Mouse (Mus musculus) macrophage (primary cell): ENCODE data around the gene Cdc14b. TPM values are rescaled to one million over a fixed set of nuclear protein-coding genes. Genes with fewer than 3 reads are reported as not detected.

Experiments used
- H3K27ac ChIP-seq: fragments of 350-480 bp; formaldehyde crosslinking; 2 replicates; pipeline ENCODE4 v1.9.0; 2021
- H3K36me3 ChIP-seq: fragments of 350-480 bp; formaldehyde crosslinking; 2 replicates; pipeline ENCODE4 v1.9.0; 2021; ENCODE audit errors: inconsistent target
- H3K4me3 ChIP-seq: fragments of 350-480 bp; formaldehyde crosslinking; 2 replicates; pipeline ENCODE4 v1.9.0; 2021; ENCODE audit errors: inconsistent target
- H3K79me2 ChIP-seq: fragments of 350-480 bp; formaldehyde crosslinking; 2 replicates; pipeline ENCODE4 v1.9.0; 2021; ENCODE audit errors: inconsistent target
- WGBS: methylation state at CpG from one replicate; pipeline ENCODE4 v1.1.7; 2026; ENCODE audit warnings: inconsistent platforms; ENCODE audit not compliant: missing documents; 5-methylcytosine and 5-hydroxymethylcytosine counted together
- polyA plus RNA-seq: library from polyadenylated mRNA; stranded (reverse); fragments of 250-400 nt; gene quantifications from 3 replicates; pipeline ENCODE4 v1.2.4, GENCODE M21; 2018; ENCODE audit warnings: inconsistent platforms
- total RNA-seq, 78 experiments: library from RNA; depleted of rRNA; stranded (reverse); fragments of 250-400 nt; gene quantifications; 1 replicate in 9 of 78; 2 replicates in 24 of 78; 3 replicates in 43 of 78; 4 replicates in 2 of 78; pipeline ENCODE4 v1.2.4; 2018; ENCODE audit warnings: inconsistent platforms in 56 of 78

Cdc14b gene
- total RNA-seq (2018; cell fraction: chromatin; rRNA removed): 10 to 100 TPM; 10.4 to 46.3 (median 25.4) TPM
- total RNA-seq (2018; cell fraction: cytosol; rRNA removed): 10 to 100 TPM in 10 of 26 experiments, 1 to 10 TPM in 16; 3.8 to 15.6 (median 7.4) TPM
- total RNA-seq (2018; cell fraction: nucleus; rRNA removed): 10 to 100 TPM in 21 of 26 experiments, 1 to 10 TPM in 5; 5.0 to 38.0 (median 13.8) TPM
- 5.6 to 8.3 TPM (median 7.6 TPM) in 3 replicates for polyA plus RNA-seq

- no peaks in the 10 kb centered on the region for H3K36me3 ChIP-seq
- H3K79me2 ChIP-seq: no peaks in the 10 kb centered on the region
- 6% methylated on average over 57 of the region's 57 CpGs for WGBS
- H3K4me3 ChIP-seq: peak within 1 kb of the TSS; percentile 45
- H3K27ac ChIP-seq: no peak within 1 kb of the TSS
These were observed at the start of gene Cdc14b for GRCm38 (mm10) chr13:64274879-64275753. TSS of gene Cdc14b (minus strand) at chr13:64275290.

GRCm38 (mm10) chr13:64322561-64323281 is 47.6 kb upstream of the Cdc14b start:
- WGBS: 92% methylated on average over 8 of the region's 8 CpGs
- H3K36me3 ChIP-seq: no peaks in the 10 kb centered on the region
- H3K79me2 ChIP-seq: no peaks in the 10 kb centered on the region
- H3K27ac ChIP-seq: no peak overlapping the region
- H3K4me3 ChIP-seq: no peak overlapping the region

- Histone ChIP-seq H3K36me3 (no peaks in the 10 kb centered on the region), H3K27ac (no peak overlapping the region), H3K4me3 (no peak overlapping the region), H3K79me2 (no peaks in the 10 kb centered on the region)
- 77% methylated on average over 8 of the region's 8 CpGs for WGBS
These were observed 45.2 kb upstream of the Cdc14b start for GRCm38 (mm10) chr13:64320334-64320733.

GRCm38 (mm10) chr13:64319782-64320181 is 44.7 kb upstream of the Cdc14b start:
- Histone ChIP-seq H3K27ac (no peak overlapping the region), H3K79me2 (no peaks in the 10 kb centered on the region), H3K36me3 (no peaks in the 10 kb centered on the region), H3K4me3 (no peak overlapping the region)

GRCm38 (mm10) chr13:64318355-64318754 is 43.3 kb upstream of the Cdc14b start:
- no peak overlapping the region for H3K27ac ChIP-seq
- no peaks in the 10 kb centered on the region for H3K79me2 ChIP-seq
- WGBS: 66% methylated on average over 2 of the region's 2 CpGs
- H3K4me3 ChIP-seq: no peak overlapping the region
- no peaks in the 10 kb centered on the region for H3K36me3 ChIP-seq

GRCm38 (mm10) chr13:64315483-64316050 is 40.5 kb upstream of the Cdc14b start:
- Histone ChIP-seq H3K4me3 (no peak overlapping the region), H3K27ac (no peak overlapping the region), H3K79me2 (peaks cover 14% of the 10 kb centered on the region; the same call in 1 of the 2 replicates), H3K36me3 (no peaks in the 10 kb centered on the region)
- 2% methylated on average over 3 of the region's 3 CpGs for WGBS

- Histone ChIP-seq H3K36me3 (no peaks in the 10 kb centered on the region), H3K27ac (no peak overlapping the region), H3K79me2 (peaks cover 19% of the 10 kb centered on the region; the same call in 1 of the 2 replicates), H3K4me3 (no peak overlapping the region)
- WGBS: 94% methylated on average over 3 of the region's 3 CpGs
These were observed 39.0 kb upstream of the Cdc14b start for GRCm38 (mm10) chr13:64314041-64314440.

- 0 out of 2 replicates have a peak overlapping the region, but pooled peaks have one; percentile 8 for H3K27ac ChIP-seq
- 7% methylated on average over 2 of the region's 2 CpGs for WGBS
- peak overlapping the region; percentile 16; the same call in 1 of the 2 replicates for H3K4me3 ChIP-seq
- H3K79me2 ChIP-seq: peaks cover 19% of the 10 kb centered on the region; the same call in 1 of the 2 replicates
- H3K36me3 ChIP-seq: no peaks in the 10 kb centered on the region
These were observed 37.8 kb upstream of the Cdc14b start for GRCm38 (mm10) chr13:64312916-64313289.

- H3K27ac ChIP-seq: peak within 1 kb of the TSS; percentile 66
- H3K4me3 ChIP-seq: peak within 1 kb of the TSS; percentile 91
- under 1% methylated on average over 53 of the region's 74 CpGs for WGBS
- peaks cover 19% of the 10 kb centered on the region; the same call in 1 of the 2 replicates for H3K79me2 ChIP-seq
- no peaks in the 10 kb centered on the region for H3K36me3 ChIP-seq
These were observed 37.2 kb upstream of the Cdc14b start, which contains the start of gene Aaed1 for GRCm38 (mm10) chr13:64312024-64312915. TSS of gene Aaed1 (minus strand) at chr13:64312710.

- Histone ChIP-seq H3K27ac (no peak overlapping the region), H3K4me3 (peak overlapping the region; percentile 91)
- WGBS: 88% methylated on average over 1 of the region's 1 CpGs
These were observed 36.2 kb upstream of the Cdc14b start for GRCm38 (mm10) chr13:64311266-64311665.

GRCm38 (mm10) chr13:64310585-64310984 is 35.5 kb upstream of the Cdc14b start:
- Histone ChIP-seq H3K4me3 (no peak overlapping the region), H3K27ac (no peak overlapping the region), H3K36me3 (no peaks in the 10 kb centered on the region), H3K79me2 (peaks cover 19% of the 10 kb centered on the region; the same call in 1 of the 2 replicates)
- WGBS: 79% methylated on average over 6 of the region's 6 CpGs

More at GRCm38 (mm10) chr13:64311266-64311665, 36.2 kb upstream of the Cdc14b start:
- H3K79me2 ChIP-seq: peaks cover 19% of the 10 kb centered on the region; the same call in 1 of the 2 replicates
- no peaks in the 10 kb centered on the region for H3K36me3 ChIP-seq

GRCm38 (mm10) chr13:64309842-64310241 is 34.8 kb upstream of the Cdc14b start:
- H3K4me3 ChIP-seq: no peak overlapping the region
- WGBS: 17% methylated on average over 11 of the region's 11 CpGs

GRCm38 (mm10) chr13:64309036-64309435 is 33.9 kb upstream of the Cdc14b start:
- WGBS: 8% methylated on average over 5 of the region's 5 CpGs
- Histone ChIP-seq H3K27ac (no peak overlapping the region), H3K4me3 (no peak overlapping the region), H3K36me3 (0 out of 2 replicates have a peak, but pooled peaks cover 7% of the 10 kb centered on the region), H3K79me2 (peaks cover 19% of the 10 kb centered on the region; the same call in 1 of the 2 replicates)

More at GRCm38 (mm10) chr13:64309842-64310241, 34.8 kb upstream of the Cdc14b start:
- peaks cover 19% of the 10 kb centered on the region; the same call in 1 of the 2 replicates for H3K79me2 ChIP-seq
- H3K27ac ChIP-seq: no peak overlapping the region
- H3K36me3 ChIP-seq: 0 out of 2 replicates have a peak, but pooled peaks cover under 1% of the 10 kb centered on the region
